Mouse (Mus musculus) activated CD4-positive, CD25-positive, alpha-beta regulatory T cell, adult 4 months (primary cell): ENCODE results near the gene Mrgprd. TPM values are rescaled to one million over a fixed set of nuclear protein-coding genes. Genes with fewer than 3 reads are reported as not detected.

ENCODE experiments used
- polyA plus RNA-seq, 2 experiments: library from polyadenylated mRNA; unstranded; fragments of 100-300 nt; shearing (Covaris generic); gene quantifications; one replicate each; pipeline ENCODE4 v1.2.1; 2017

Gene Mrgprd
- polyA plus RNA-seq, 2 experiments from 2014 or later, result not detected

Other genes with a start within 250 kb of the Mrgprd start
- not detected for gene 1810010D01Rik, start 106.7 kb upstream of the Mrgprd start, polyA plus RNA-seq
- gene Tpcn2, start 30.8 kb upstream of the Mrgprd start, polyA plus RNA-seq, result 1 to 10 TPM; 6.0 to 8.9 TPM
- gene Mrgprf, start 14.0 kb upstream of the Mrgprd start, polyA plus RNA-seq, result not detected